Mouse (Mus musculus): ENCODE measurements around the gene Dll4. TPM values are rescaled to one million over a fixed set of nuclear protein-coding genes. Genes with fewer than 3 reads are reported as not detected.

Dll4 gene
- total RNA-seq, 1 experiment from 2014 or later = not detected

GRCm38 (mm10) chr2:119364969-119365368, 39.4 kb downstream of the Dll4 start:
- ATAC-seq (ENCODE audit: extremely low read depth, insufficient number of reproducible peaks, low FRiP score, poor library complexity, severe bottlenecking) = no peak

GRCm38 (mm10) chr2:119367346-119367745, 41.8 kb downstream of the Dll4 start:
- ATAC-seq (ENCODE audit: extremely low read depth, insufficient number of reproducible peaks, low FRiP score, poor library complexity, severe bottlenecking) = no peak

GRCm38 (mm10) chr2:119370116-119370515, 44.5 kb downstream of the Dll4 start:
- no peak for ATAC-seq (ENCODE audit: extremely low read depth, insufficient number of reproducible peaks, low FRiP score, poor library complexity, severe bottlenecking)

- no peak for ATAC-seq (ENCODE audit: extremely low read depth, insufficient number of reproducible peaks, low FRiP score, poor library complexity, severe bottlenecking)
Measured at GRCm38 (mm10) chr2:119377286-119377685, 51.7 kb downstream of the Dll4 start.

- ATAC-seq (ENCODE audit: extremely low read depth, insufficient number of reproducible peaks, low FRiP score, poor library complexity, severe bottlenecking) = no peak
Measured at GRCm38 (mm10) chr2:119377826-119378225, 52.2 kb downstream of the Dll4 start.

GRCm38 (mm10) chr2:119379455-119379854, 53.9 kb downstream of the Dll4 start:
- ATAC-seq (ENCODE audit: extremely low read depth, insufficient number of reproducible peaks, low FRiP score, poor library complexity, severe bottlenecking) = no peak

Other genes starting within 250 kb of the Dll4 start
- 1.4 and 4.2 TPM in 2 replicates for gene Rad51, start 213.0 kb upstream of the Dll4 start, total RNA-seq (2017)
- gene Rmdn3, start 168.8 kb upstream of the Dll4 start, total RNA-seq (2017) = 19.0 and 21.6 TPM in 2 replicates
- 0.70 TPM in 1 of 2 replicates, not detected in the other for gene Gchfr, start 158.0 kb upstream of the Dll4 start, total RNA-seq (2017)
- gene Gm14137, start 151.3 kb upstream of the Dll4 start, total RNA-seq (2017) = 0.98 and 1.0 TPM in 2 replicates
- 41.5 and 46.1 TPM in 2 replicates for gene Zfyve19, start 117.2 kb upstream of the Dll4 start, total RNA-seq (2017)
- gene Dnajc17, start 117.0 kb upstream of the Dll4 start, total RNA-seq (2017) = 33.6 and 37.8 TPM in 2 replicates
- gene Ppp1r14d, start 95.9 kb upstream of the Dll4 start, total RNA-seq (2017) = not detected in 2 replicates
- not detected in 2 replicates for gene Spint1, start 88.4 kb upstream of the Dll4 start, total RNA-seq (2017)
- 2.7 and 3.1 TPM in 2 replicates for gene Rhov, start 54.5 kb upstream of the Dll4 start, total RNA-seq (2017)
- gene Vps18, start 37.0 kb upstream of the Dll4 start, total RNA-seq (2017) = 21.4 and 21.6 TPM in 2 replicates
- gene Chac1, start 25.4 kb downstream of the Dll4 start, total RNA-seq (2017) = 18.5 and 18.9 TPM in 2 replicates
- gene Ino80, start 151.9 kb downstream of the Dll4 start, total RNA-seq (2017) = 30.2 and 33.1 TPM in 2 replicates
- 0.12 TPM in 2 replicates for gene Exd1, start 221.8 kb downstream of the Dll4 start, total RNA-seq (2017)
- gene Chp1, start 221.9 kb downstream of the Dll4 start, total RNA-seq (2017) = 143 and 172 TPM in 2 replicates

Data from neutrophil, adult 5-6 weeks (primary cell).